Mouse (Mus musculus): Measurements from ENCODE around the gene Pheta1. TPM values are rescaled to one million over a fixed set of nuclear protein-coding genes. Genes with fewer than 3 reads are reported as not detected.

Gene Pheta1
- total and polyA plus RNA-seq, 3 experiments, result 8.1 to 8.8 TPM; not detected in 1

- Histone ChIP-seq H3K79me2 (ENCODE audit: control insufficient read depth, insufficient read depth, low read length, poor library complexity) (no peaks in the 10 kb centered on the region), H3K27ac (ENCODE audit: control insufficient read depth, low read depth, low read length) (no peak overlapping the region), H3K9me3 (replicated peaks; ENCODE audit: insufficient read depth, low read length) (no peaks in the 10 kb centered on the region), H3K9ac (ENCODE audit: control insufficient read depth, low read depth, low read length, poor library complexity, severe bottlenecking) (no peak overlapping the region), H3K4me3 (ENCODE audit: control insufficient read depth in 1 of 2, insufficient read depth in 1 of 2, low read depth in 2 of 2, low read length in 2 of 2) (no peak overlapping the region), H3K36me3 (ENCODE audit: control insufficient read depth in 1 of 2, insufficient read depth in 2 of 2, low read length in 2 of 2) (peaks cover 0 to 10% of the 10 kb centered on the region in 2 experiments), H3K27me3 (ENCODE audit: control insufficient read depth in 1 of 2, insufficient read depth in 2 of 2, low read length in 2 of 2) (no peaks in the 10 kb centered on the region), H3K4me1 (ENCODE audit: control insufficient read depth in 1 of 2, insufficient read depth in 2 of 2, low read length in 2 of 2) (no peaks in the 10 kb centered on the region)
- TF ChIP-seq RCOR1 (IDR thresholded peaks at IDR 0.05; ENCODE audit: low read depth, low read length) (no peak), ZC3H11A (IDR thresholded peaks at IDR 0.05; ENCODE audit: low read depth, low read length) (no peak), ZKSCAN1 (IDR thresholded peaks at IDR 0.05; ENCODE audit: low read depth, low read length) (no peak), USF2 (IDR thresholded peaks at IDR 0.05; ENCODE audit: borderline replicate concordance in 1 of 2, insufficient read depth in 1 of 2, low read depth in 1 of 2, low read length in 2 of 2) (no peak), NELFE (IDR thresholded peaks at IDR 0.05; ENCODE audit: low read depth, low read length) (no peak), GABPA (IDR thresholded peaks at IDR 0.05; ENCODE audit: low read depth, low read length) (no peak), MYB (IDR thresholded peaks at IDR 0.05; ENCODE audit: low read depth, low read length) (no peak), USF1 (IDR thresholded peaks at IDR 0.05; ENCODE audit: low read depth, low read length) (no peak), POLR2A (IDR thresholded peaks at IDR 0.05; ENCODE audit: control insufficient read depth in 1 of 2, insufficient read depth in 1 of 2, low read depth in 1 of 2, low read length in 2 of 2, poor library complexity in 1 of 2) (no peak), MEF2A (IDR thresholded peaks at IDR 0.05; ENCODE audit: extremely low read depth, insufficient replicate concordance, low read depth, low read length, poor library complexity, severe bottlenecking) (no peak), SMC3 (IDR thresholded peaks at IDR 0.05; ENCODE audit: low read depth, low read length) (no peak), UBTF (IDR thresholded peaks at IDR 0.05; ENCODE audit: borderline replicate concordance, insufficient read depth, low read depth, low read length) (no peak), HCFC1 (IDR thresholded peaks at IDR 0.05; ENCODE audit: low read depth, low read length) (no peak), POLR2AphosphoS5 (IDR thresholded peaks at IDR 0.05; ENCODE audit: borderline replicate concordance, low read depth, low read length) (no peak), MAFK (IDR thresholded peaks at IDR 0.05; ENCODE audit: borderline replicate concordance, low read depth, low read length) (no peak), MAX (IDR thresholded peaks at IDR 0.05; ENCODE audit: low read length) (no peak)
- no peak for DNase-seq (ENCODE audit: low read depth, low spot score)
Observed at GRCm38 (mm10) chr5:121817551-121817950, 31.2 kb upstream of the Pheta1 start.

- H3K79me2 ChIP-seq (ENCODE audit: control insufficient read depth, insufficient read depth, low read length, poor library complexity), result no peaks in the 10 kb centered on the region
Observed at GRCm38 (mm10) chr5:121818401-121818800, 30.4 kb upstream of the Pheta1 start.

More at GRCm38 (mm10) chr5:121818401-121818800, 30.4 kb upstream of the Pheta1 start:
- no peak for TF ChIP-seq RCOR1 (IDR thresholded peaks at IDR 0.05; ENCODE audit: low read depth, low read length)
- Histone ChIP-seq H3K9ac (ENCODE audit: control insufficient read depth, low read depth, low read length, poor library complexity, severe bottlenecking) (no peak overlapping the region), H3K36me3 (ENCODE audit: control insufficient read depth in 1 of 2, insufficient read depth in 2 of 2, low read length in 2 of 2) (peaks cover 0 to 10% of the 10 kb centered on the region in 2 experiments), H3K9me3 (replicated peaks; ENCODE audit: insufficient read depth, low read length) (no peaks in the 10 kb centered on the region), H3K27me3 (ENCODE audit: control insufficient read depth in 1 of 2, insufficient read depth in 2 of 2, low read length in 2 of 2) (no peaks in the 10 kb centered on the region), H3K4me3 (ENCODE audit: control insufficient read depth in 1 of 2, insufficient read depth in 1 of 2, low read depth in 2 of 2, low read length in 2 of 2) (no peak overlapping the region), H3K27ac (ENCODE audit: control insufficient read depth, low read depth, low read length) (no peak overlapping the region), H3K4me1 (ENCODE audit: control insufficient read depth in 1 of 2, insufficient read depth in 2 of 2, low read length in 2 of 2) (no peaks in the 10 kb centered on the region)
- no peak for DNase-seq (ENCODE audit: low read depth, low spot score)
